Mouse (Mus musculus): ENCODE measurements around the gene Cldn34c3. TPM values are rescaled to one million over a fixed set of nuclear protein-coding genes. Genes with fewer than 3 reads are reported as not detected.
"Not testable (repeated sequence)": the region's sequence is repeated elsewhere in the genome, so short reads cannot be mapped to it uniquely, and the experiment has no call there.

Cldn34c3 gene
- polyA plus RNA-seq (2015; fragmentation: Nextera tagmentation; extraction: Ambion mirVana), result not detected in 2 replicates

GRCm38 (mm10) chrX:123793365-123793764 is at the start of gene Cldn34c3:
Gene Cldn34c3 (plus strand): TSS chrX:123793665.
- H3K27me3 ChIP-seq (ENCODE audit: insufficient read depth, low read length); H3K9me3 ChIP-seq (replicated peaks; ENCODE audit: low read length); H3K4me3 ChIP-seq (replicated peaks; ENCODE audit: low read depth, low read length); H3K4me1 ChIP-seq (replicated peaks; ENCODE audit: insufficient read depth, low read length); ATAC-seq (replicated peaks; ENCODE audit: low FRiP score, low read depth); H3K9ac ChIP-seq (ENCODE audit: low read depth, low read length); H3K4me2 ChIP-seq (ENCODE audit: low read length); H3K36me3 ChIP-seq (ENCODE audit: insufficient read depth, low read length); H3K27ac ChIP-seq; DNase-seq (ENCODE audit: low spot score): not testable (repeated sequence)

Other genes with a start within 250 kb of the Cldn34c3 start
- 0.30 TPM in 1 of 2 replicates, not detected in the other for gene Cldn34c2, start 212.0 kb upstream of the Cldn34c3 start, polyA plus RNA-seq (2015; fragmentation: Nextera tagmentation; extraction: Ambion mirVana)
- gene Gm17467, start 88.9 kb upstream of the Cldn34c3 start, polyA plus RNA-seq (2015; fragmentation: Nextera tagmentation; extraction: Ambion mirVana), result not detected in 2 replicates